ENCODE assay signal across 8 mouse cellular contexts in genomic region chr6:99263061-99263885, GRCm38 (mm10).
DNase-seq lines count a peak whose midpoint lies in the region; ATAC-seq lines count a peak whose summit lies in the region.

No protein-coding gene starts in this region.

- no peaks in the 10 kb centered on the region for H3K79me2 ChIP-seq in macrophage (ENCODE audit: inconsistent target)

- 12% methylated on average over 12 of the region's 12 CpGs for WGBS in forebrain, embryonic 10.5 days
- WGBS in forebrain, embryonic 12.5 days, result 13% methylated on average over 9 of the region's 12 CpGs
- WGBS in macrophage (ENCODE audit: missing documents), result 7% methylated on average over 8 of the region's 12 CpGs
- WGBS in kidney, embryonic 15.5 days, result 12% methylated on average over 12 of the region's 12 CpGs

- H3K4me3 ChIP-seq in forebrain, embryonic 10.5 days, result no peak overlapping the region
- no peak overlapping the region for H3K4me3 ChIP-seq in forebrain, embryonic 12.5 days (replicated peaks)
- no peak overlapping the region; the same call in 1 of the 2 replicates for H3K4me3 ChIP-seq in macrophage (ENCODE audit: inconsistent target)
- no peak overlapping the region for H3K4me3 ChIP-seq in kidney, embryonic 15.5 days (replicated peaks)

- no peaks in the 10 kb centered on the region for H3K9me3 ChIP-seq in forebrain, embryonic 10.5 days
- no peaks in the 10 kb centered on the region for H3K9me3 ChIP-seq in forebrain, embryonic 12.5 days
- H3K9me3 ChIP-seq in kidney, embryonic 15.5 days (replicated peaks), result no peaks in the 10 kb centered on the region

- ATAC-seq in forebrain, embryonic 12.5 days (ENCODE audit: low FRiP score), result no peak
- ATAC-seq in kidney, embryonic 15.5 days (replicated peaks; ENCODE audit: low FRiP score), result no peak

- intact Hi-C loops in left cerebral cortex, postnatal 4 days (cut with DNase I), result loop anchor here (10.0 kb wide), 1 partner anchor 1158 kb away; no protein-coding TSS in a partner anchor

- peak overlapping the region; percentile 49; the same call in 1 of the 2 replicates for H3K27ac ChIP-seq in forebrain, embryonic 10.5 days
- H3K27ac ChIP-seq in forebrain, embryonic 12.5 days, result no peak overlapping the region
- peak overlapping the region; percentile 54 for H3K27ac ChIP-seq in macrophage
- no peak overlapping the region for H3K27ac ChIP-seq in kidney, embryonic 15.5 days

- DNase-seq in forebrain, embryonic 10.5 days (ENCODE audit: extremely low spot score, low spot score), result no peak
- peak; percentile 17 for DNase-seq in retina, postnatal 1 day
- no peak for DNase-seq in retina, embryonic 14.5 days (ENCODE audit: low spot score)
- no peak for DNase-seq in adrenal gland, adult 18-20 months (ENCODE audit: low spot score in 2 of 2)
- DNase-seq in left cerebral cortex, postnatal 4 days, result no peak

- H3K9ac ChIP-seq in forebrain, embryonic 12.5 days, result no peak overlapping the region
- H3K9ac ChIP-seq in kidney, embryonic 15.5 days, result no peak overlapping the region

- peaks cover 12% of the 10 kb centered on the region for H3K27me3 ChIP-seq in forebrain, embryonic 10.5 days (ENCODE audit: poor library complexity, severe bottlenecking)
- H3K27me3 ChIP-seq in forebrain, embryonic 12.5 days, result 0 out of 2 replicates have a peak, but pooled peaks cover 5% of the 10 kb centered on the region
- no peaks in the 10 kb centered on the region for H3K27me3 ChIP-seq in kidney, embryonic 15.5 days

- H3K36me3 ChIP-seq in forebrain, embryonic 10.5 days (replicated peaks), result no peaks in the 10 kb centered on the region
- H3K36me3 ChIP-seq in forebrain, embryonic 12.5 days (replicated peaks), result no peaks in the 10 kb centered on the region
- H3K36me3 ChIP-seq in macrophage (ENCODE audit: inconsistent target), result no peaks in the 10 kb centered on the region
- no peaks in the 10 kb centered on the region for H3K36me3 ChIP-seq in kidney, embryonic 15.5 days

- H3K4me2 ChIP-seq in forebrain, embryonic 12.5 days, result no peak overlapping the region
- no peak overlapping the region for H3K4me2 ChIP-seq in kidney, embryonic 15.5 days

- peaks cover 74% of the 10 kb centered on the region for H3K4me1 ChIP-seq in forebrain, embryonic 10.5 days
- H3K4me1 ChIP-seq in forebrain, embryonic 12.5 days, result peaks cover 56% of the 10 kb centered on the region
- H3K4me1 ChIP-seq in kidney, embryonic 15.5 days, result peaks cover 40% of the 10 kb centered on the region

Comparison
In these comparisons a context has a peak if more than half of its experiments do, and no peak if none do; other contexts are left out.
1. H3K27ac ChIP-seq: peak in forebrain, embryonic 10.5 days (single experiment) and macrophage (single experiment); none in forebrain, embryonic 12.5 days (single experiment) and kidney, embryonic 15.5 days (single experiment).